Comparison of ENCODE assay signal across 9 mouse cellular contexts in the genomic region with DNA sequence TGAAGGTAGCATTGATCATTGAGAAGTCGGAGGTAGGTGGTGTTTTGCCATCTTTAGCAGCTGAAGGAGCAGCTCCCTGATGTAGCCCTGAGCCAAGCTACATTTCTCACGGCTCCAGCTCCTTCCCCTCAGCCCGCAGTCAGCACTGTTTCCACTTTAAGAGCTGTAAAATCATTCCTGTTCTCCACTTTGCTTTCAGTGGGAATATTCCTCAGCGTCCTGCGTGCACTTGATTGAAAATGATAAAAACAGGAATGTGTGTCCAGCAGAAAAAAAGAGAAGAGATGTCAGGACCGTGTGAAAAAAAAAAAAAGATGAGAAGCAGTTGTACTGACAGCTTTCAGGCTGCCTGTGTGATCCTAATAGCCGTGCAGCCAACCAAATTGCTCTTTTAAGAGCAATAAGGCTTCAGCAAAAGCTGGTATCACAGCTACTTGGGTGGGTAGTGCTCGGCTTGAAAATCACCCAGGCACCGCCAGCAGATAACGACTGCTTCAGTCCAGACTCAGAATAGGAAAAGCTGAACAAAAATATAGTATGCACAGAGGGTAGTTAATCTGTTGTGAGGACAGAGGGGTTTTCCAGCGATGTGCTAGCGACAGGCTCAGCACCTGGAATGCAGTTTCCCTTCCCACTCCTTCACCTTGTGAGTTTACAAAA.
DNase-seq lines count a peak whose midpoint lies in the region; ATAC-seq and TF ChIP-seq lines count a peak whose summit lies in the region.
"Had no signal": no experiment of that assay in that cellular context is flagged by ENCODE, and none has a peak within 500 bp of the region (broad histone marks: within the 10 kb centered on the region; RNA-seq: fewer than 3 reads in every experiment).

No protein-coding gene starts in this region.

- no peak for ATAC-seq in kidney, embryonic 15.5 days (replicated peaks; ENCODE audit: low FRiP score)
- 0 out of 2 replicates have a peak, but pooled peaks have one; percentile 27 for ATAC-seq in hindbrain, embryonic 12.5 days (ENCODE audit: low FRiP score)
- ATAC-seq in midbrain, postnatal 0 days (ENCODE audit: low FRiP score): no peak

- H3K9ac ChIP-seq in kidney, embryonic 15.5 days: no peak overlapping the region
- H3K9ac ChIP-seq in hindbrain, embryonic 12.5 days: peak overlapping the region; percentile 6
- H3K9ac ChIP-seq in midbrain, postnatal 0 days (replicated peaks; ENCODE audit: low read length, poor library complexity, severe bottlenecking): peak overlapping the region; percentile 39

- no peak for TF ChIP-seq CTCF in midbrain, postnatal 0 days (IDR thresholded peaks at IDR 0.05)

- peak overlapping the region; percentile 52 for H3K4me2 ChIP-seq in kidney, embryonic 15.5 days
- peak overlapping the region; percentile 46 for H3K4me2 ChIP-seq in hindbrain, embryonic 12.5 days (replicated peaks)
- peak overlapping the region; percentile 48 for H3K4me2 ChIP-seq in midbrain, postnatal 0 days (ENCODE audit: low read depth, low read length, poor library complexity, severe bottlenecking)

- no peaks in the 10 kb centered on the region for H3K36me3 ChIP-seq in kidney, embryonic 15.5 days
- no peaks in the 10 kb centered on the region for H3K36me3 ChIP-seq in embryonic facial prominence, embryonic 10.5 days (replicated peaks)
- no peaks in the 10 kb centered on the region for H3K36me3 ChIP-seq in hindbrain, embryonic 12.5 days
- H3K36me3 ChIP-seq in midbrain, postnatal 0 days (ENCODE audit: insufficient read depth, low read length): no peaks in the 10 kb centered on the region

- 0 out of 2 replicates have a peak, but pooled peaks cover 3% of the 10 kb centered on the region for H3K27me3 ChIP-seq in kidney, embryonic 15.5 days
- H3K27me3 ChIP-seq in embryonic facial prominence, embryonic 10.5 days (replicated peaks; ENCODE audit: low read depth, poor library complexity, severe bottlenecking): no peaks in the 10 kb centered on the region
- H3K27me3 ChIP-seq in hindbrain, embryonic 12.5 days: no peaks in the 10 kb centered on the region
- no peaks in the 10 kb centered on the region for H3K27me3 ChIP-seq in midbrain, postnatal 0 days (ENCODE audit: insufficient read depth, low read length)
- H3K27me3 ChIP-seq: megakaryocyte, embryonic 14.5 days had no signal

- 0 out of 2 replicates have a peak, but pooled peaks cover 6% of the 10 kb centered on the region for H3K4me1 ChIP-seq in kidney, embryonic 15.5 days
- H3K4me1 ChIP-seq in embryonic facial prominence, embryonic 10.5 days: peaks cover 19% of the 10 kb centered on the region
- H3K4me1 ChIP-seq in hindbrain, embryonic 12.5 days: peaks cover 8% of the 10 kb centered on the region
- H3K4me1 ChIP-seq in midbrain, postnatal 0 days (ENCODE audit: insufficient read depth, low read length): no peaks in the 10 kb centered on the region
- H3K4me1 ChIP-seq: megakaryocyte, embryonic 14.5 days had no signal

- H3K27ac ChIP-seq in kidney, embryonic 15.5 days: no peak overlapping the region
- no peak overlapping the region for H3K27ac ChIP-seq in embryonic facial prominence, embryonic 10.5 days (replicated peaks)
- H3K27ac ChIP-seq in hindbrain, embryonic 12.5 days: no peak overlapping the region
- peak overlapping the region; percentile 55 for H3K27ac ChIP-seq in midbrain, postnatal 0 days (ENCODE audit: low read depth, low read length)

- WGBS in kidney, embryonic 15.5 days: 10% methylated on average over 12 of the region's 12 CpGs
- 31% methylated on average over 12 of the region's 12 CpGs for WGBS in embryonic facial prominence, embryonic 10.5 days
- WGBS in hindbrain, embryonic 12.5 days: 20% methylated on average over 12 of the region's 12 CpGs
- WGBS in midbrain, postnatal 0 days: 5% methylated on average over 12 of the region's 12 CpGs

- intact Hi-C loops in gastrocnemius, postnatal 36 days (cut with DNase I): no loop called here

- DNase-seq in kidney, adult 8-10 months: no peak
- DNase-seq in embryonic facial prominence, embryonic 10.5 days (ENCODE audit: low spot score): peak; percentile 14
- peak; percentile 47 for DNase-seq in midbrain, postnatal 0 days (ENCODE audit: low spot score)
- DNase-seq in urinary bladder, postnatal 25 days (ENCODE audit: low spot score): no peak
- no peak for DNase-seq in gastrocnemius, postnatal 36 days
- DNase-seq in thymus, postnatal 4 days: no peak

- H3K4me3 ChIP-seq in kidney, embryonic 15.5 days (replicated peaks): peak overlapping the region; percentile 20
- H3K4me3 ChIP-seq in embryonic facial prominence, embryonic 10.5 days: peak overlapping the region; percentile 39
- H3K4me3 ChIP-seq in hindbrain, embryonic 12.5 days: 0 out of 2 replicates have a peak overlapping the region, but pooled peaks have one; percentile 17
- peak overlapping the region; percentile 38 for H3K4me3 ChIP-seq in midbrain, postnatal 0 days (ENCODE audit: low read depth, low read length)
- H3K4me3 ChIP-seq: megakaryocyte, embryonic 14.5 days had no signal

- no peaks in the 10 kb centered on the region for H3K9me3 ChIP-seq in kidney, embryonic 15.5 days (replicated peaks)
- H3K9me3 ChIP-seq in embryonic facial prominence, embryonic 10.5 days: no peaks in the 10 kb centered on the region
- no peaks in the 10 kb centered on the region for H3K9me3 ChIP-seq in hindbrain, embryonic 12.5 days (replicated peaks)
- no peaks in the 10 kb centered on the region for H3K9me3 ChIP-seq in midbrain, postnatal 0 days (ENCODE audit: low read length)
- H3K9me3 ChIP-seq: megakaryocyte, embryonic 14.5 days had no signal

Comparison
In these comparisons a context has a peak if more than half of its experiments do, and no peak if none do; other contexts are left out.
1. DNase-seq: peak in embryonic facial prominence, embryonic 10.5 days (single experiment) and midbrain, postnatal 0 days (single experiment); none in kidney, adult 8-10 months (0 of 2), urinary bladder, postnatal 25 days (single experiment), gastrocnemius, postnatal 36 days (0 of 2) and thymus, postnatal 4 days (single experiment).
2. Peak in every context shown above with its lines, with median percentiles within 50 percentile points of each other: H3K4me2 ChIP-seq and H3K4me3 ChIP-seq.